Mouse (Mus musculus): ENCODE measurements around the gene Nppc.
A peak's percentile ranks its signal among the peaks of the same experiment; 100 is the strongest.

Nppc gene

DNA sequence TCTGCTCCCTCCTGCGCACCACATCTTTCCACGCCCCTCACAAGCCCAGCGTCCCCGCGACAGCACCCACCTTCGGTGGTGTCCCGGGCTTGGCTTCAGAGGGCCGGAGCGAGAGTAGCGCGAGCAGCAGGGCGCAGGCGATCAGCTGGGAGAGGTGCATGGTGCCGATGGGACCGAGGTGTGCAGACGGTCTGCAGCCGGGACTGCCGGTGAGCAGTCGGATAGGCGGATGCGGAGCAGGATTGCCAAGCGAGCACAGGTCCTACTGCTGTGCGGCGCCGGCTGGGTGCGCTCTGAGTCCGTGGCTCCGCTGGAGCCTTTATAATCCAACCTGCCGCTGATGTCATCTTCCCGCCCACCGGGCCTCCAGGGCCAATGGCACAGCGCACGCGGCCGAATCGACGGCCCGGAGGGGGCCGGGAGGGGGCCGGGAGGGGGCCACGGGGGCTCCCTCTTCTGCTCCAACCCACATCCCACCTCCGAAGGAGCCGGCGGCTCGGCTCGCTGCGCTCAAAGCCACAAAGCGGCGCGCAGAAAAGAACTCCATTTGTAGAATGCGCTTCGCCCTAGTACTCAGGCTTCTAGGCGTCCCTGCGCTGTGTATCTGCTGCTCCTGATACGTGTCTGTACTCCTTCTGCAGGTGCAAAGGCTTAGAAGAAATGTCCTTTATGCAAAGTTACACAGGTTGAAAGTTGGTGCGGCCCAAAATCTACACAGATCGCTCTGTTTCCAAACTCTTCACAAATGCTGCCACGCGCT lies at the start of gene Nppc:
Gene Nppc (minus strand): TSS at position 293 of the 760 bp plus-strand sequence.
- peak; percentile 38 to 58 for DNase-seq

DNA sequence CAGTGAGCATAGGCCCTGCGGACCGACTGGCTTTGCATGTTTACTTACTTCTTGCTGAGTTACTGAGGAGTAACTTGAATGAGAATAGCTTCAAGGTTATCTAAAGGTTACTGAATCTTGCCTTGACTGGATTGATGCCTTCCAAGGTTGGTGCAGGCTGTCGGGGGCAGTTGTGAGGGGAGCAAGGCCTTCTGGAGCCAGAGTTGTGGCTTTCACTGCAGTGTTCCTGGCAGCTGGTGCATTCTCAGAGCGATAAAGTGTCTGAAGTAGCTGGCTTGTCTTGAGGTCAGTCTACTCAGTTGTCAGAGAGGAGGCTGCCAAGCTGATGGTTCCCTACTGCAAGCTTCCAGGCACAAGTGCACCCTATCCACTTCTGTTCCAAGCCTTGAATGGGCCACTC lies 49.0 kb upstream of the Nppc start:
- no peak for DNase-seq

DNA sequence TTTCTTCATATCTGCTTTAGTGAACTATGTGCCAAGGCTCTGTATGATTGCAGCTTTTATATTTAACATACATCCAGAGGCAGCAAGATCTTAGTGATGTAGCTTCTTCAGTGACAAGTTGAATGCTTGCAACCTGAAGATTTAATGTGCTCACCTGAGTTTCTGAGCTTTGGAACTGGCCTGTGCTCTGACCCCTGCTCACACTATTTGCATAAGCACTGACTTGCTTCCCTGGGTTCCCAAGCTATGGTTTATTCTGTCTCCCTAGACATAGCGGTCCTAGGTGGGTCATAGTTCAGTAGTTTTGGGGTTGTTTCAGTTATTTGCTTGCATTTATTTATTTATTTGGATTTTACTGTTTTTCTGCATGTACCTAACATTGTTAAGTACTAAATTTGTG lies 47.8 kb upstream of the Nppc start:
- DNase-seq = no peak

DNA sequence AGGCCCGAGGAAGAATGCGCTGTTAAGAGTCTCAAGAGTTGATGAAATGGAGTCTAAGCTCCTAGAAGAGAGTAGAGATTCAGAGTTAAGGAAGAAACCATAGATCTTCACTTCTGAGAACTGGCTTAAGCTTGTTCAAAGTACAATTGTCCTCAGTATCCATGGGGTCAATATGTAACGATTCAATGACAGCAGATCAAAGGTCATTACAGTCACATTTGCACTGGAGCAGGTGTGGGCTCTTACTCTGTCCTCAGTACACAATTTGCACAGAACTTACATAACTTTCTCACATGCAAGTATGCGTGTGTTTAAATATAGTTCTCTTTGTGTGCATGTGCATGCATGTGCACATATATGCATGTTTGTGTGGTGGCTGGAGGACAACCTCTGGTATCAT lies 42.7 kb upstream of the Nppc start:
- no peak for DNase-seq

DNA sequence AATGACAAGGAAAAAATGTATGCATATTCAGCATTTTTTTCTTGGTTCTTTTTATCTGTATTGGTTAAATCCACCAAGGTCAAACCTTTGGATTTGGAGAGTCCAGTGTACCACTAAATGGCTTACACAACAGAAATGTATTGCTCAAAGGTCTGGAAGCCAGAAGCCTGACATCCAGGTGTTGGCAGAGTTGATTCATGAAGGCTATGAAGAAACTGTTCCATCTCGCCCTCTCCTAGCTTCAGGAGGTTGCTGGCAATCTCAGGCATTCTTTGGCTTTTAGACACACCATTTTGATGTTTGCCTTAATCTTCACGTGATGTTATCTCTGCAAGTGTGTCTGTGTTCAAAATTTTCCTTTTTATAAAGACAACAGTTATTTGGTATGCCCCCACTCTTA lies 41.7 kb upstream of the Nppc start:
- DNase-seq = no peak

DNA sequence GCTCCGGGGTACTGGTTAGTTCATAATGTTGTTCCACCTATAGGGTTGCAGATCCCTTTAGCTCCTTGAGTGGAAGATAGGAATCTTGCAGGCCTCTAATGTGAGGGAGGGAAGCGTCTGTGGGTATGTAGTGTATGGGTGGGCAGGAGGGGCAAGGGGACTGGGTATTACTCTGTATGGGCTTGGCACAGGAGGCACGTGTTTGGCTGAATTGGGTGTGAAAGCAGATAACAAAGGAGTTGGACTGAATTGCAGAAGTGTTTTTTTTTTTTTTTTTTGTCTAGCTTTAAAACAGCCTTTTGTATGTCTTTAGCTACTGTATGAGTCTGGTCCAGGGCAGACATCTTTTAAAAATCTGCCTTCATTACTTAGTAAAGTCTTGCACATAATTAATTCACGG lies 39.2 kb upstream of the Nppc start:
- DNase-seq = no peak

DNA sequence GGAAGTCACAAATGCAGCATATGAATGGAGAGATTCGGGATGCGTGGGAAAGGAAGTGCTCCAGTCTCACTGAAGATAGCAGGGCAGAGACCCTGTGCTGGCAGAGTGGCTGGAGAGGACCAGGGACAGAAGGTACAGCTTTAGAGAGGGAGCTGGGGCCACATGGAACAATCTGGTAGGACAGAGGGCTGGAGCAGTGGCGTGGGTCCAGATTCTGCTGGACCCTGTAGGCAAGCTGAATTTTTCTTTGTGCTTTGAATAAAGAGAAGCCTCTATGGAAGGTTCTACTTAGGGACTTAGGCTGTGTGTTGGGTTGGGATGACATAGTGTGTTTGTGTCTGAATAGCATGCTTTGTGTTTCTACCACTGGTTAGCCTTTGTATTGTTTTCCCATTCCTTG lies 35.1 kb upstream of the Nppc start:
- DNase-seq = no peak

DNA sequence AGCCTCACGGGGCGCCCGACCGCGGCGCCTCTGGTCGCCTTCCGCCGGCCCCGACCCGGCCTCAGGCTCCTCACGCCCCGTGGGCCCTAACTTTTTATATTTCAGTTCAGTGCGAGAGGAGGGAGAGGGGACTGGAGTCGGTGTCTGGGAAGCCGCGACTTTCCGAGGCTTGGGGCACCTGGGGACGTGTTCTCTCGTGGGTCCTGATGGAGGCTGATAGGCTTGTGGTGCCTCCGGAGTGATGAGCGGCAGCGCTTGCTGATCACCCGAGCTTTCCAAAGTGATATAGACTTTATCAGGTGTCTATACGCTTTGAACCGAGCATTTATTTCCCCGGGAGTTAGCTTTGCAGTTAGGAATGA lies 33.6 kb upstream of the Nppc start:
- no peak for DNase-seq

DNA sequence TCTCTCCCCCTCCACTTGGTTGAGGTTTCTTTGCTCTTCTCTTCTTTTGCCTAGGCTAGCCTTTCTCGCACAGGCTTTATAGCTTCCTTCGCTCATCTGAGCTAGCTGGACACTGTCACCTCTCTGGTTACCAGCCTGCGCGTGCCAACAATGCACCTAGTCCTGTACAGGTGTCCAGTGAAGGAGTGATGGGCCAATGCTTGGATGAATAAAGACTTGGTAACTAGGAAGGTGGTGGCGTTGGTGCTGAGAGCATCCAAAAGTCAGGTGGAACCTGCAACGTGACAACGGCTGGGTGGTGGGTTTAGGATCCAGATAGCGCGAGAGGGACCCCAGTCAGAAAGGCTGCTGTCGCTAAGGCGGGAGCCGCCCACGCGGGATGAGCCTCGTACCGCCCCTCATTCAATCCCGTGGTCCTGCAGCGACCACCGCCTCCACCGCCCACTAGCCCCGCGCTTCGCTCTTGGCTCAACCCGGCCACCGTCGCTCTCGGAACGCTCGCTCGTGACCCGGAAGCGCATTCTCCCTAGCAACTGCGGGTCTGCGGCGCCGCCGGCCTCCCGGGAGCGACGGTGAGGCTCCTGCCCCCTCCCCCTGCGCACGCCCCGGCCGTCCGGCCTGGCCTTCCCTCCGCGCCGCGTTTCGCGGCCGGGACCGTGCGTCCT lies 33.1 kb upstream of the Nppc start, which contains the start of gene Dis3l2:
Gene Dis3l2 (plus strand): TSS at position 509 of the 665 bp plus-strand sequence.
- DNase-seq = peak; percentile 80 to 83

DNA sequence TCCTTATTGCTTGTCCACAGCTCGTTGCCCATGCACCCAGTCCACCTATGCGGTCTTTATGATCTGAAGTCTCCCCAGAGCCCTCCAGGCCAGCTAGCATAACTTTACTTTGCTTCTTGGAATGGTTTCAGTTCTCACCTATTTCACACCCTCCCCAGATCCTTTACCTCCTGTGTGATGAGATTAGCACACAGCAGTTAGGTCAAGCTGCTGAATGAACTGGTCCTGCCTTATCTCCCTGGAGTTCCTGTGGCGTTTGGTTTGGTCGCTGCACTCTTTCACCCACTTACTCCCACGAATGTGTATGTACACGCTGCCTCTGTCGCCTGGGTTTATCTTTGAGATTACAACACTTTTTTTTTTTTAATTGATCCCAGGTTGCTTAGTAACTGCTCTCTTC lies 30.0 kb upstream of the Nppc start:
- no peak for DNase-seq

DNA sequence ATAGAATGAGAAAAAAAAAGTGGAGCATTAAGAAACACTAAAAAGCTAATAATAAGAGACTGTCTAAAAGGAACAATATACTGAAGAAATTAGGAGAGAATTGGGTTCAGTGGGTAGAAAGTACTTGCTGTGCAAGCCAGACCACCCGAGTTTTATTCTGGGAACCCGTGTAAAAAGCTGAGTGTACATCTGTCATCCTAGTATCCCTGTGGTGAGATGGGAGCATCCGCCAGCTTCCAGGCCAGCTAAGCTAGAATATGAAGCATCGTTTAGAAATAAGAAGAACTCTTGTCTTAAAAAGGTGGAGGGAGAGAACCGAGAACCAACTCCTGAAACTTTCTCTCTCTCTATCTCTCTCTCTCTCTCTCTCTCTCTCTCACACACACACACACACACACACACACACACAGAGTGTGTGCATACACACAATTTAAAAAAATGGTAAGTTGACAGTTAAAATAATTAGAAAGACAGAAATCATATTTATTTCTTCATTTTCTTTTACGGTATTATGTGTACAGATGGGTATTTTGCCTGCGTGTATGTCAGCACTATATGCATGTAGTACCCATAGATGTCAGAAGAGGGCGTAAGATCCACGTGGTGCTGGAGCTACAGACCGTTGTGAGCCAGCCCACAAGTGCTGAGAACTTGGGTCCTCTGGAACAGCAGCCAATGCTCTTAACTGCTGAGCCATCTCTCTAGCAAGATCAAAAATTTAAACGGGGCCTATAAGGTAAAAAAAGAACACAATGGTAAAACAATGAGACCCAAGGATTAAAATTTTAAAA lies 29.2 kb upstream of the Nppc start:
- DNase-seq = no peak

DNA sequence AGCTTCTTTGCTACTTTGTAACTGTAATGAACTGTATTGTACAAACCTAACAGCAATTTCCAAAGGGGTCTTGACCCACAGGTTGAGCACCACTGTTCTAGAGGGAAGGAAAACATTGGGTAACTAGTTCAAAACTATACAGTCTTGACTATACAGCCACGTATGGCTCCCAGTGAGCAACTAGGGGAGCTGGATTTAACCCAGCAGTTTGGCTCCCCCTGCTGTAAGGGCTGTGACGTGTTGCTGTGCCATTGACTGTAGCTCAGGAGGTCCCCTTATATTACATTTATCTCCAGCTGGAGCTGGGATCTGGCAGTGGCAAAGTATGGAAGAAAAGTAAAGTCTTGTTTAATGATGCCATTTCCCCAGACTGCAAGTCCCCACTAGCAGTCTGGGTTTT lies 28.4 kb upstream of the Nppc start:
- peak; percentile 14 to 15 for DNase-seq

DNA sequence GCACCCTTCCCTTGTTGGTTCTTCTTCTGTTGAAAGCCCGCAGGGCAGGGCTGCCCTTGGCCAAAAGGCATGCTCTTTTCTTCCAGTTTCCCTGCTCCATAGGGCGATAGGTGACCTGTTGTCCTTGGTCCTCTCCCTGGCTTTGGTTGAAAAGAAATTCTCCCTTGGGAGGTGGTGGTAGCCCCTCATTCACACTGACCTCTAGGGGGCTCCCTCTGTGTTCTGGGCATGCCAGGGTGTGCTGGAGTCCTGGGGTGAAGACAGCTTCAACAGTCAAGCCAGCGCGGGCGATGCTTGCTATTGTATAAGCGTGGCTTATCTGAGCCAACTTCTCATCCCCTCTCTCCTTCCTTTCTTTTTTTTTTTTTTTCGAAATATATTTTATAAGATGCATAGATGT lies 26.6 kb upstream of the Nppc start:
- DNase-seq = peak; percentile 17 to 23

DNA sequence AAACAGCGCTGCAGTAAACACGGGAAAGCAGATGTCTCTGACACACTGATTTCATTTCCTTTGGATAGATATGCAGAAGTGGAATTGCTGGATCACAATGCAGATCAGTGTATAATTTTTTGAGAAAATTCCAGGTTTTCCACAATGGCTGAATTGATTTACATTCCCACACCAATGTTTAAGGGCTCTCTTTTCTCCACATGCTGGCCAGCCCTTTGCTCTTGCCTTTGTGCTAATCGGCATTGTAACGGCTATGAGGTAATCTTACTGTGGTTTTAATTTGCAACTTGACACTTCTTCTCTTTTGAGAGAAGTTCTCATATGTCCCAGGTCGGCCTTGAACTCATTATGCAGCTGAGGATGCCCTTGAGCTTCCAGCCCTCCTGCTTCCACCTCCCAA lies 20.7 kb upstream of the Nppc start:
- no peak for DNase-seq

DNA sequence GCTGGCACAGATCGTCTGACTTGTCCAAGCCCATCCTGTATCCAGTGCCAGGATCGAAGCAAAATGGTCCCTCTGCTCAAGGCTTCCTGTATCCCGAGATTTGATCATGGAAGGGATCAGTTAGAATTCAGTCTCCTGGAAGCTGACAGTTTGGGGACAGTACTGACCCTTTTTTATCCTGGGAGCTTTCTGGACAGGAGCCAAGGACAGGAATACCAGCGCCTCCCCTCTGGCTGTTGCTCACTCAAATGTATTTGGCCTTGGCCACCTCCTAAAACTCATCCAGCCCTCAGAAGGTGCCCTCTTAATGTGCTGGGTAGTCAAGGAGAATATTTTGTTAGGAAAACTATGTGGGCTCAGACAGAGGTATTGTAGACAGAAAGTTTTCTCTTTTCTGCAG lies 16.9 kb upstream of the Nppc start:
- no peak for DNase-seq

DNA sequence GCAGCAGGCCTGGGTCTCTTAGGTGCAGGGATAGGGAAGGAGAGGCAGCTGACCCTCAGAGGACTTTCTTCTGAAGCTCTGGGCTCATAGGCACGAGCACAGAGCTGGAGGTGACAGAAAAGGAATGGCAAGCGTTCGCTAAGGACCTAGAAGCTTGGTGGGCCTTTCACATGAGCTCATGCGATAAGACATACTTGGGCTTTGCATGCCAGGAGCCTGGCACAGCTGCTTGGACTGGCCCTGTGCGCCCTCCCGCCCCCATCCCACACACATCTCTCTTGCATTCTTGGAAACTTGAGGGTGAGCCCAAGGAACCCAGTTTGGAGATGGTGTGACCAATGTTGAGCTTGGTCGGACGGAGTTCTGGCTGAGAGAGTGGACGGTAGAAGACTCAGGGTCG lies 8.3 kb upstream of the Nppc start:
- DNase-seq = no peak

DNA sequence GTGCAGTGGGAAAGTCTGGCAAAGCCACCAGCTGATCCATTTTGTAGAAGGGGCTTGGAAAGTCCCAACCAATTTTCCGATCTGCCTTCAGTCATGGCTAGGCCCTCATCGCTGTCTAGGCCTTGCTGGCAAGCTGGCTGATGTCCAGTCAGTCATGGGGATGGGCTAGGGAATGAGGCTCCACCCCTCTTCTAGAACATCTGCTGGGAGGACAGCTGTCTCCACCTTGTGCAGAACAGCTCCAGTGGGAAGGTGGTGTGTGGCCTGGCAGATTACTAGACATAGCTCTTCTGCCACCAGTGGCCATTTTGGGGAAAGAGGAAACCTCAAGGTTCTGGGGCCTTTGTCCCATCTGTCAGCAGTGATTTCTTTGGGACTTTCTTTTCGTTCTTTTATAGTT lies 7.3 kb upstream of the Nppc start:
- no peak for DNase-seq

DNA sequence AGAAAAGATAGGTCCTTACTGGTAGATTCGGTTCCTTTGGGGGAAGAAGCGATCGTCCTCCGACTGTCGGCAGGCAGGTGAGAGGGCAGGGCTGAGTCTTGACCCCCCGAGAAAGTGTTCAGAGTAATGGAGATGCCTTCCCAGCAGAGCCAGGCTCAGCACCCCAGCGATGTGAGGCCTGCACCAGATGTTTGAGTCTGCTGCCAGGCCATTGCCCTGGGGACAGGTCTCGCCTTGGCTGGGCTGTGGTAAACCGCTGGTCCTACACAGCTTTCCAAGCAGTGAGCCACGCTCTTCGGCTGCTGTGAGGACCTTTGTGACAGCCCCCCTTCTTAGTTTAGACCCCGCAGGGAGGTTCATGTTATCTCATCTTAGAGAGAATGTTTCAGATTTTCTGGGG lies 4.8 kb upstream of the Nppc start:
- no peak for DNase-seq

DNA sequence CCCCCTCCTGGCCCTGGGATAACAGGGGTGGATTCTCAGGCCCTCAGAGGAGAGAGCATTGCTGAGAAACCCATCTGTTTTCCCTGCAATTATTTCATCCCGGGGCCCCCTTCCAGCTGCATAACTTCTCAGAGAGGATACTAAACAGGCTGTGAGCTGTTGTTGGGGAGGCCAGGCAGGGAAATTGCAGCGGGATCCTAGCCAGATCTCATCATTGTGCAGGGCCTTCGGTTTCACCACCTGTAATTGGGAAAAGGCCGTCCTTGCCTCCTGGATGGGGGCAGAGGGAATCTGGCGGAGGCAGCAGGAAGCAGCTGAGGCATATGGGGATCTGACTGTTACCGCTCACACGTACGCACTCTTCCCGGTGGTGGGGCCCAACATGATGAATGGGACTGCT lies 4.0 kb upstream of the Nppc start:
- DNase-seq = no peak

DNA sequence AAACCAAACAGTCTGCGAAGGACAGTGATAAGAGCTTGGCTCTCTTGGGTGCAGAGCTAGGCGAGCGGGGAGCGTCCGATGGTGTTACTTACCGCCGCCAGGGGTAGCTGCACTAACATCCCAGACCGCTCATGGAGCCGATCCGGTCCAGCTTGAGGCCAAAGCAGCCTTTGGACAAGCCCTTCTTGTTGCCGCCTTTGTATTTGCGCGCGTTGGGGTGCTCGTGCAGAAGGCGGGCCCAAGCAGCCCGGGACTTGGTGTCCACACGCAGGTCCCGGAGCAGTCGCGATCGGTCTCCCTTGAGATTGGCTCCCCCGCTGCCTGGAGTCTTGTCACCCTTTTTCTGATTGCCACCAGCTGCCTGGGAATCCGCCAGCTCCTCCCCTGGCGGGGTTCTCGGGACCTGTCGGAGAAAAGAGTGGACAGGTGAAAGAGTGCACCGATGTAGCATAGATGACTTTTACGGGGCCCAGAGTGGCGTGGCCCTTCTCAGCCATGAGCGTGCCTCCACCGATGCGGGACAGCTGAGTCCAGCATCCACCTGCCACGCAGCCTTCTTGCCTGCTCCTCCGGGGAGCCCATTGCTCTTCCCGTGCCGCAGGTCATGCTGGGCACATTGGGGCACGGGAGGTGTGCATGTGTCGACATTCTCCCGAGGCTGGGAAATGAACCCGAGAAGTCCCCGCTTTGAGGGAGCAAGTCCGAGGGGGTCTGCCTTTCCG lies 658 bp downstream of the Nppc start:
- DNase-seq = peak; percentile 11 to 14

DNA sequence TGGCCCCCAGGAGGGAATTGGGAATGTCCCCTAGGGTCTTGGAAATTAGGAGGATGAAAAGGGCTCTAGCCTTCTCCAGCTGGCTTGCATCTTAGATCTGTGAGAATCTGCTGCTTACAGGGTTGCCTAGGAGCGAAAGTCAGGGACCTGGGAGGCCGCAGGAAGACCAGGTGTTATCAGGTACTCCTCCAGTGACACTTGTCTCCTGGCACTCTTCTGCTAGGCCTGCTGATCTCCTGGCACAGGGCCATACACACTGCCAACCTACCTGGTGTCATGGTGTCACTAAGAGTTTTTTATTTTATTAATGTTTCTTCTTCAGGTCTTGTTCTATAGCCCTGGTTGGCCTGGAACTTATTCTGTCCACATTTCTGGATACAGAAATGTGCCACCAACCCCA lies 5.3 kb downstream of the Nppc start:
- no peak for DNase-seq

DNA sequence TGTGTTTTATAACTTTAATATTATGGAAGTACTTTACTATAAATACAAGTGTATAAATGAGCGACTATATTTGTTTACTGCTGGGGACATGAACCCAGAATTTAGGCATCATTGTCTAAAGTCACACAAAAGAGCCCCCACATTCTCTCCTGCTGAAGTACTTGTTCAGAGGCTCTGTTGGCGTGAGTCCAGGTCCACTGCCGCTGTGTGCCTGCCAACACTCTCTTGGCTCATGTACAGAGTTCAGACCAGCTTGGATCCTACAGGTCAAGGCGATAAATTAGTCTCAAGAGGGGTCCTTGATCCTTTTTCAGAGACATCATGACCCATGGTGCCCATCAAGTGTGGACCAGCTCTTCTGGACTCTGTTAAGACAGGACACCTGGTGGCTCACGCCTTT lies 13.3 kb downstream of the Nppc start:
- DNase-seq = no peak

DNA sequence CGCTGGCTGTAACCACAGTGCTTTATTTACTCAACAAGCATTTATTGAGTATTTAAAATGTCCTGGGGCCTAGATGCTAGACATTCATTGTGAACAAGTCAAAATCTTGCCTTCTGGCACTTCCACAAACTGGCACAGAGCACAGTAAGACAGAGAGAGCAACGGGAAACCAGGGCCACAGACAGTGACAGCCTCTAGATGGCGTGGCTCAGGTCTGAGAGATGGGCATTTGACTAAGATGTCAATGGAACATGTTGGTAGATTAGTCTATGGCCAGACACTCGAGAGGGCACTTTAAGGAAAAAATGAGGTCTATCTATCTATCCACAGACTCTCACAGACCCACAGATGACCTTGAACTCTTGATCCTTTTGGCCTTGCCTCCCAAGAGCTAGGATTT lies 17.7 kb downstream of the Nppc start:
- DNase-seq = no peak

Data from thymus, postnatal 36 days (tissue).